Mouse (Mus musculus) gastrocnemius, postnatal 25 days (tissue): ENCODE data around the gene Ap2m1. TPM values are rescaled to one million over a fixed set of nuclear protein-coding genes. Genes with fewer than 3 reads are reported as not detected.
A peak's percentile ranks its signal among the peaks of the same experiment; 100 is the strongest.
"Not testable (repeated sequence)": the region's sequence is repeated elsewhere in the genome, so short reads cannot be mapped to it uniquely, and the experiment has no call there.

Experiments
- DNase-seq: peaks from one replicate; pipeline ENCODE4 v3.0.0; 2022
- long read RNA-seq, 2 experiments: library from polyadenylated mRNA; stranded (forward); transcript quantifications; one replicate each; pipeline ENCODE4 v2.0.0; 2021
- total RNA-seq, 2 experiments: library from RNA; stranded (reverse); gene quantifications; 1 replicate in 1 of 2; 2 replicates in 1 of 2; pipeline ENCODE4 v1.2.3; 2021

Ap2m1 gene
- 100 to 1,000 TPM; 137 to 146 TPM for total RNA-seq
- long read RNA-seq, experiment 1, transcript Ap2m1-202 (11 exons, 2,080 nt): major isoform, 23 of 46 reads
- long read RNA-seq, experiment 1, partial matches to known transcripts: 20 of 46 reads
- long read RNA-seq, experiment 1, other reads (novel, unspliced or antisense): 1 of 46 reads
- long read RNA-seq, experiment 2, transcript Ap2m1-202 (11 exons, 2,080 nt): major isoform, 42 of 65 reads
- long read RNA-seq, experiment 2, partial matches to known transcripts: 12 of 65 reads
- long read RNA-seq, experiment 2, other reads (novel, unspliced or antisense): 8 of 65 reads

DNA sequence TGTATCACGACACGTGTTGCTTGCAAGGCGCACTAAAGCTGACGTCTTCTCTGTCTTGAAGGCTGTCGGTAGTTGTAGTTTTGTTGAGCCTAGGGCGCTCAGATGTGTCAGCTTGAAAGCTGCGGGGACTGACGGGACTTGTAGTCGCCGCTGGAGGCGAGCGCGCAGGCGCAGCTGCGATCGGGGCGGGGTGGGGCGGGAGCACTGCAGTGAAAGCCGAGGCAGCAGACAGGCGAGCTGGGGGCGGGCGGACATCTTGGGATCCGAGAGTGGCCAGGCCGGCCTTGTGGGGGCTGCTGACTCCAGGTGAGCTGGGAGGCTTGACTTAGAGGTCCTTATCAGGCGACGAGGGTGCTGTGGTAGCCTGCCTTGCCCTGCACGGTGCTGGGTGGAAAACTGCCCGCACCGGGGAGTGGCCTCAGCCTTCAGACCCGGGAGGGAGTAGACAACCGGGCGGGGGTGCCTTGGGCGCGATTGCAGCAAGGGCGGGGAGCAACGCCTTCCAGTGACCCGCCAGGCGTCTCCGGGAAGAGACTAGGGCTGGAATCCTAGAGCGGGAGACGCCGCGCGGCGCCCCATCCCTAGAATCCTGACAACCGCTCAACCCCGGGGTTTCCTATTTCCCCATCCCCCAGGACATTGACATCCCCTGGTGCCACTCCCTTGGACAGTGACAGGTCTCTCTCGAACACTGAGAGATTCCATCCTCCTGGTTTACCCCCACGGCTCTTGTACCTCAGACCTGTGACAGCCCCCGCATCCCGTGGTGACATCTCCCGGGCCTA lies at the start of gene Ap2m1:
Gene Ap2m1 (plus strand): TSS at position 183 of the 785 bp plus-strand sequence.
- peak; percentile 96 for DNase-seq

DNA sequence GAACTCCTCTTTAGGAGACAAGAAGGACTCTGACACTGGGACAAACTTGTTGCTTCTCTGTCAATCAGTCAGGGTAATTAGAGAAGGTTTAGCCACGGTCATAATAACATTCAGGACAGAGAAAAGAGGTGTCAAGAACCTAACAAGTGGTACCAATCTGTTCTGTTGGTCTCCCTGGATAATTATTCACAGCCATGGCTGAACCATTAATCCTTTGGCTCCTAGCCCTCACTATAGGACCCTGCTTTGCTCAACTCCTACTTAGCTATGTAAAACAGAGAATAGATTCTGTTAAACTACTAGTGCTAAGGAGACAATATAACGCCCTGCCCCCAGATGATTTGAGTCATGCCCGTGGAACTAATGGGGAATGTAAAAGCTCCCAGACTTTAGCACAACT lies 49.2 kb upstream of the Ap2m1 start:
- DNase-seq: no peak

DNA sequence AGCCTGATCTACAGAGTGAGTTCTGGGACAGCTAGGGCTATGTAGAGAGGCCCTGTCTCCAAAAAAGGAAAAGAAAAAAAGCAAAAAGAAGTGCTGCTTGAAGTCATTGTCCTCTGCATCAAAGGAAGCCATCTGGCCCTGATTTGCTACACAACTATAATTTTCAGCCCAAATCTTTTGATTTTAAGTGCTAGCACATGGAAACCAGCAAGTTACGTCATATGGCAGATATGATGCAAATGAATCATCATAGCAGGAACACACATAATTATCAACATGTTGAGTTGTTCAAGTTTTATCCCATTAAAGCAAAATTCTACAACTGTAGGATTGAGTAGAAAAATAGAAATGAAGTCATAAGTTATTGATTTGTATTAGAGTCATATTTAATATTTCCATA lies 47.1 kb upstream of the Ap2m1 start:
- no peak for DNase-seq

DNA sequence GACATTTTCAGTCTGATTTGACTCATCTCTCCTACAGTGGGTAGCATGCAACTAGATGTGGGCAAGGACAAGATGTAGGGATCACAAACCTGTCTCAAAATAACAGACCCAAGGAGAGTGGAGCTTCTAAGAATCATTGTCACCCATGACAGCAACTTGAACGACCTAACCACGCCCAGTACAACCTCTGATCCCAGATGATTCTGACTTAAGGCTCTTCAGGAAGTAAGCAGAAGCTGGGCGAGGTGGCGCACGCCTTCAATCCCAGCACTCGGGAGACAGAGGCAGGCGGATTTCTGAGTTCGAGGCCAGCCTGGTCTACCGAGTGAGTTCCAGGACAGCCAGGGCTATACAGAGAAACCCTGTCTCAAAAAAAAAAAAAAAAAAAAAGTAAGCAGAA lies 46.5 kb upstream of the Ap2m1 start:
- not testable (repeated sequence) for DNase-seq

DNA sequence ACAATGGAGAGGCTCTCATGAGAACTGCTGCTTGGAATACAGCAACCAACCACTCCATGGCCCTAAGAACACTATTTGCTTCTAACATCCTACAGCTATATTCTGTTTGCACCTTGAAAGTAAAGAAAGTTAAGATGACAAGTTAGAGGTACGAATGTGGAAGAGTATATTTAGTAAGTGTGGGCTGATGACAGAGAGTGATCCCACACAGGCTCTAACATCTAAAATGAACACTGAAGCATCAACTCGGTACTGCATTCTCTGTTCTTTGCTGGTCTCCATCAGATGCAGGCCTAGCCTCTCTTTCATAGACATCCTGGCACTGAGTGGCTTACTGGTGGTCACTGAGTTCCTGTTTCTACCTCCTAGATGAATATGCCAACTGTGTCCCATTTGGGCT lies 46.0 kb upstream of the Ap2m1 start:
- no peak for DNase-seq

DNA sequence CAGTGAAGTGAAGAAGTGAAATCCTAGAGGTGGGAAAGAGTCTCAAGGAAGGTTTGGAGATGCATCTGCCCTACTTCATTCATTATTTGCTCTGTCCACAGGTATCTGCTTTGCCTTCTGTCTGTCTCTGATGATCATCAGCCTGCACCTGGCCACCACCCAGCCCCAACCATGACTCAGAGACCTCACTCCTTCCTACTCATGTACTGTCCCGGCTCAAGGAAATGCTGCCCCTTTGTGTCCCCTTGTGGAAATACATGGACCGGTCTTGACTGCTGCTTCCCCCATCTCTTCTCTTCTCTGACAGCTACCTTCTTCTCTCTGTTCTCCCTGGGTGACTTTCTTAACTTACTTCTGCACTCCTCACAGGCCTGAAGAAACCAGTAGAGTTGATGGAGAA lies 44.7 kb upstream of the Ap2m1 start:
- no peak for DNase-seq

DNA sequence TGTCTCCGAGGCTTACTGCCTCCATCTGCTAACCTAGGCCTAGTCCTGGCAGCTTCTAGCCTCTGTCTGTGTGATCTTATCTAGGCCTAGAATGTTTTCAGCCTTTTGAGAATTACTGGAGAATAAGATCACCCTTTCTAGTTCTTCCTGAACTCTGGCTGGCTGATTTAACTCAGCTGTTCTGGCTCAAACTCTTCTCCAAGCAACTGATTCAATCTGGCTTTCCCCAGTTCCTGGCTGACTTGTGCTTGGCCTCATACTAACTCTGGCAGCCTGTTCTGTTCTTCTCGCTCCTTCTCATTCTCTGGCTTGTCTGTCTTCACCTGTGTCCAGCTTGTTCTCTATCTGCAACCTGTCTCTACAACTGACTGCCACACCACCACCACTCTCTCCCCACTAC lies 44.0 kb upstream of the Ap2m1 start:
- DNase-seq: no peak

DNA sequence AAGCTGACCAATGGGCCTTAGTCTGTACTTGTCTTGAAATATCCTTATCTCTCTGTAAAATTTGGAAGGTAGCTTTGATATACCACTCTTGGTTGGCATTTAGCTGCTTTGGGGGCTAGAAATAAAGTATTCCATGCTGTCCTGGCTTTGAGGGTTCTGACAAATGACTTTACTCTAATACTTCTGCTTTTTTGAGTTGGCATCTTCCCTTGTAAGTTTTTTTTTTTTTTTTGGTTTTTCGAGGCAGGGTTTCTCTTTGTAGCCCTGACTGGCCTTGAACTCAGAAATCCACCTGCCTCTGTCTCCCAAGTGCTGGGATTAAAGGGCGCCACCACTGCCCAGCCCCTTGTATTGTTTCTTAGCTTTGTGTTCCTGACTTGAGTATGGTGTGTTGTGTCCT lies 41.8 kb upstream of the Ap2m1 start:
- no peak for DNase-seq

DNA sequence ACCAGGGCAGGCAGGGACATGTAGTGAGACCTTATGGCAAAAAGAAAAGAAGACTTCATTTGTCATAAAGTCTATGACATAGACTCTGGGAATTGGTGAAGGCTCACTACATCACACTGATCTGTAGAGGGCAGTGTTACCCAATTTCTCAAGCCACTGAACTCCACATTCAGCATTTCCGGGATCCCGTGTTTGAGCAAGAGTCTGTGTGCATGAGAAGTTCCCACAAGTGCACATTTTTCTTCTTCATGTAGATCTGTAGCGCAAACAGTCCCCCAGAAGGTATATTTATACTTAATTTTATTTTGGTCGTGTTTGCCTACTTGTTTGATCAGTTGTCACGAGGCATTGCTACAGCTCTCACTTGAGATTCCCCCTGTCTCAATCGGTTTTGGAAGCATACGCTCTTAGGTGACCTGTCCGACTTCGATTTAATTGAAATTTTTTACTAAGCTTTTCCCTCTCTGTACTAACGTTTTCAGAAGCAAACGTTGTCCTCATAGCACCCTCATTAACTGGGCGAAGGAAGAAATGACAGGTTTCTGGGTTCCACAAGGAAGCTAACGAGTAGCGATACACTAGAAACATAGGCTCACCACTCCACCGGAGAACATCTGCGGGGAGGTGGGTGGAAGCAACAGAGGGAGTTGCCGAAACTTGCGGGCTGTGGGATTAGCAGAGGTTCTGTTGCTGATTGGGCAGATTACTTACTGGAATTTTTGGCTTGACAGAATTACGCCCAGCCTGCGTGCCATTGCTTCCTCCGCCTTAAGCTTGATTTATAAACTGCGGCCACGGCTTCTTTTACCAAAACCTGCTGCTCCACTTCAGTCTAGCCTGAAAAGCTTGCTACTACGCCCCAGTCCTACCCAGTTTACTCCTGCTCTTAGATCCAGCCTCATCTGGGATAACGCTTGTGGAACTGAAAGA lies 38.3 kb upstream of the Ap2m1 start:
- peak; percentile 26 for DNase-seq

DNA sequence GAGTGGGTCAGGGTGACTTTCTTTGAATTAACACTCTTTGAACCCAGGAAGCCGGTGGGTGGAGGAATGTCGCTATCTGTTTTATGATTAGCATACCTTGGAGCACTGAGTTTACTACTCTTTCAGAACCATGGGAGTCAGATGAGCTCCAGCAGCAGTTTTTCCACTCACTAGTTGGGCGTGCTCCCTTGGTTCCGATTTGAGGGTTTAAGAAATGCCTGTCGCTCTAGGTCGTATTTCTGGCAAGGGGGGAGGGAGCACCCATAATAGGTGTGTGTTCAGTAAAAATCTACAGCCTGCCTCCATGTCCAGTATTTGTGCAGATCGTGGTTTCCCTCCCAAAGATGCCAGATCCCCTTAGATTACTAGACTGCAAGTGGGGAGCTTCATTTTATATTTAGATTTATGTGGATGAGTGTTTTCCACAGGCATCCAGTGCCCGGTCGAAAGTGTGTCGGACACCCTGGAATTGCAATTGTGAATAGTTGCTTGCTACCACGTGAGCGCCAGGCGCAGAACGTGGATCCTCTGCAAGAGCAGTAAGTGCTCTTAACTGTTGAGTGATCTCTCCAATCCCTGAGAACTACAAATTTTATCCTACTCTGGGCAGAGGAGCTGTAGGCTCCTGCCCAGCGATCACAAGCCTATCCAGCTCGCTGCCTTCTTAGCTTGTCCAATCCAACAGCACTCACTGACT lies 37.1 kb upstream of the Ap2m1 start:
- DNase-seq: no peak

DNA sequence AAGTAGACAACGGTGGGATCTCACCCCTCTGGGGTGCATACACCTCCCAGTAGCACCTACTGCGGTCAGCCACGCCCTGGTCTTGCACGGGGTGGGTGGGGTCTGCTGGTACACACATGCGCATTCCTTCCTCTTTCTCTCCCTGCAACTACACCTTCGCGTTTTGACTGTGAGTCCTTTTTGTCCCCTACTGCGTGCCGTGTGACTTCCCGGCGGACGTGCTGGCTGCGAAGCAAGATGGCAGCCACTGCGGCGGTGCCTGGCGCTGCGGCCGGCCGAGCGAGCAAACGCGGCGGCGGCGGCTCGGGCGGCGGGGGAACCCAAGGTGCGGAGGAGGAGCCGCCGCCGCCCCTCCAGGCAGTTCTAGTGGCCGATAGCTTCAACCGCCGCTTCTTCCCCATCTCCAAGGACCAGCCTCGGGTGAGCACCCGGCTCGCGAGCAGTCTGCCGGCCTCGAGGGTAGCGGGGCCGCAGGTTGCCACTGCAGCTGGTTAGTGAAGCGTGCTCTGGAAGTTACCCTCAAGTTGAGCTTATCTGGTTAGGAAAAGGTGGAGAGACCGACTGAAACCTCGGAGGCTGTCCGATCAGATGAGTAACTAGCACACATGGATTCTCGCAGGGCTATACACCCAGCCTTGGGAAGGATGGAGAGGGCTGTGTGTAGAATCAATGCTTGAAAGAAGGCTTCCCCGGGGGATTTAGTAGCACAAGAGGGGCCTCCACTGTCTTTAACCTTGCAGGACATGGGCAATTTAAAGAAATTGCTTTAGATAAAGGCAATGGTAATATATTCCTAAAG lies 36.4 kb upstream of the Ap2m1 start, which contains the start of gene Eif2b5:
Gene Eif2b5 (plus strand): TSS at position 141 of the 799 bp plus-strand sequence.
- peak; percentile 93 for DNase-seq

DNA sequence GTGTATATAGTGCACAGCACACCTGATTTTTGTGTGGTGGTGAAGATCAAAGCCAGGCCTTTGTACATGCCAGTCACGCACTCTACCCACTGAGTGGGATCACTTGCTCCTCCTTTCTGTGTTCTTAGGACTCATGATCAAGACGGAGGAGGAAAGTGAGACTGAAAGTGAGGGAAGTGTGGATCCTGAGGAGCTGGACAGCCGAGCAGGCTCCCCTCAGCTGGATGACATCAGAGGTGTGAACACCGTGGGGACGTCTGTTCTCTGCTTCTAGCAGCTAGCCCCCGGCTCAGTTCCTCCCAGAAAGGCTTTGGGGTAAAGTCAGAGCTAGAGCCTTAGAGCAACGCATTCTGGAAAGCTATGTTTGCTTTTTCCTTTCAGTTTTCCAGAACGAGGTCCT lies 29.3 kb upstream of the Ap2m1 start:
- no peak for DNase-seq

DNA sequence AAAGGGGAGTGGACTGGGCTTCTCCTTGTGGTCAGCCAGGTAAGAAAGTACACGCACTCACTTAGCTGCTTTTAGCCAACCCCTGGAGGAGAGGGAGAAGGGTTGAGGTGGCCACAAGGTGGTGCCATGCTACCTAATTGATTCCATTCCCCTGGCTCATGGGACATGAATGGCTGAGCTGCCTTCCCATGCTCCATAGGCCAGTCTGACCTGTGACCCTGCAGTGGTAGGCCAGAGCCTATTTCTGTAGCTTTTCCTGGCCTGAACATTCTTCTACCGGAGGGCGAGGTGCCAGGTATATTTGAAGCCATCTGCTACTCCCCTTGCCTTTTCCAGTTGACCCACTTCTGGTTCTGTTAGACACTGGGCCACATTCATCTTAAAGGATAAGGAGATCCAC lies 25.9 kb upstream of the Ap2m1 start:
- no peak for DNase-seq

DNA sequence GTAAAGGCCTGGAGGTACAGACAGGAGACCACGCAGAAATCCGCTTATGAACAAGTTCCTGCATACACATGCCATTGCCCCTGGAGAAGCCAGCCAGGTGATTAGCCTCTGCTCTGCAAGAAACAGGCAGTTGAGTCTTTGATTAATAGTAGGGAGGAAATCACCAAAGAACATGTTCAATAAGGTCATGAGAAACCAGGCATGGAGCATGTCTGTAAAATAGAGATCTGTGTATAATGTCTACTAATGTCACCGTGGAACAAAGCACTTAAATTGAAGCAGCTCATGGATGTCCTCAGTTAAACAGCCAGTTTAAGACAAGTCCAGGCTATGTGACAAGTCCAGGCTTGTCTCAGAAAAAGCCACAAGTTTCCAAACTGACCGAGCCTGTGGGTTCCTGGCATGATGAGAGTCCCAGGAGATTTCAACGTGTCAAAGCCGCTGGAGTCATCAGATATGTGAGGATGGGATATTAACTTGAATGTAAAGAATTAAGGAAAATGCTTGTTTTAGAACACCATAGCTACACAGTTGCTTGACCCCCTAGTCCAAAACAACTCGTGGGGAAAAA lies 23.9 kb upstream of the Ap2m1 start:
- no peak for DNase-seq

DNA sequence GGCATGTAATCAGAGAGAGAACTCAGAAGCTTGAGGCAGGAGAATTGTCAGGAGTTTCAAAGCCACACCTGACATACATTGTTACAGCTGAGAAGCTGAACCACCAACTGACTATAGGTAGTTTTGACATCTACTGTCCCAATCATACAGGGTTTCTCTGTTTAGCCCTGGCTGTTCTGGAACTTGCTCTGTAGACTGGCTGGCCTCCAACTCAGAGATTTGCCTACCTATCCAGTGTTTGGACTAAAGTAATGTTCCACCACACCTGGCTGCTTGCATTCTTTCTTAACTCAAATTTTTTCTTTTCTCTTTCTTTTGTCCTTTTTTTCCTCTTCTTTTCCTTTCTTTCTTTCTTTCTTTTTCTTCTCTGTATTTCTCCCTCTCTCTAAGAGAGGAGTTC lies 19.2 kb upstream of the Ap2m1 start:
- no peak for DNase-seq

DNA sequence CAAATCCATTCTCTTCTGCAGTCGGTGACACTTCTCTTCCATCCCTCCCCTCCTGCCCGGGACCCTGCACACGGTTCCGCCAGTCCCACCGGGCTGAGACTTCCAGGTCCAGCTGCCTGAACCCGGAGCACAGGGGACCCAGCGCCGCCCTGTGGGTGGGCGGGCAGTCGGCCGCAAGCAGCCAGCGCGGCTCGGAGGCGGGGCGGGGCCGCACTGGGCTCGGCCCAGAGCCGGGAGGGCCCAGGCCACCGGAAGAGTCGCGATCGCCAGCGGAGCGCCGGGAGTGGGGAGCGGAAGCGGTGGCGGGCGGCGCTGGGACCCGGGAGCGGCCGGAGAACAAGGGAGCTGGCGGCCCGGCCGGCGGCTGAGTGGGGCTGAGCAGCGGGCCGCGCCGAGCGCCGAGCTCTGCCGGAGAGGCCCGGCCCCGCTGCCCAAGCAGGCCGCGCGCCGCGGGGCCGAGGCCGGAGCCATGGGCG lies 18.5 kb upstream of the Ap2m1 start, which contains the start of gene Dvl3:
Gene Dvl3 (plus strand): TSS at position 257 of the 476 bp plus-strand sequence.
- peak; percentile 94 for DNase-seq

DNA sequence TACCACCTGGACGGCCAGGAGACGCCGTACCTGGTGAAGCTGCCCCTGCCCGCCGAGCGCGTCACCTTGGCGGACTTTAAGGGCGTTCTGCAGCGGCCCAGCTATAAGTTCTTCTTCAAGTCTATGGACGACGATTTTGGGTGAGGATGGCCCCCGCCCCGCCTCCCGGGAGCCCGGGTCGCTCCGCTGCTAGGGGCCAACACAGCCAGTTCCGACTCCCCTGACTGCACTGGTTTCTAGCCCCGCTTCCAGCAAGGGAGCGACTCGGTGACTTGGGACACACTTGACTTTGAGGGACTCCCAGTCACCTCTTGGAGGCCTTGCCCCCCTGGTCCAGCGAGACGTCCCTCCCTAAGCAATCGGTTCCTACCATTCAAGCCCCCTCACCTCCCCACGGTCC lies 18.1 kb upstream of the Ap2m1 start:
- peak; percentile 41 for DNase-seq

DNA sequence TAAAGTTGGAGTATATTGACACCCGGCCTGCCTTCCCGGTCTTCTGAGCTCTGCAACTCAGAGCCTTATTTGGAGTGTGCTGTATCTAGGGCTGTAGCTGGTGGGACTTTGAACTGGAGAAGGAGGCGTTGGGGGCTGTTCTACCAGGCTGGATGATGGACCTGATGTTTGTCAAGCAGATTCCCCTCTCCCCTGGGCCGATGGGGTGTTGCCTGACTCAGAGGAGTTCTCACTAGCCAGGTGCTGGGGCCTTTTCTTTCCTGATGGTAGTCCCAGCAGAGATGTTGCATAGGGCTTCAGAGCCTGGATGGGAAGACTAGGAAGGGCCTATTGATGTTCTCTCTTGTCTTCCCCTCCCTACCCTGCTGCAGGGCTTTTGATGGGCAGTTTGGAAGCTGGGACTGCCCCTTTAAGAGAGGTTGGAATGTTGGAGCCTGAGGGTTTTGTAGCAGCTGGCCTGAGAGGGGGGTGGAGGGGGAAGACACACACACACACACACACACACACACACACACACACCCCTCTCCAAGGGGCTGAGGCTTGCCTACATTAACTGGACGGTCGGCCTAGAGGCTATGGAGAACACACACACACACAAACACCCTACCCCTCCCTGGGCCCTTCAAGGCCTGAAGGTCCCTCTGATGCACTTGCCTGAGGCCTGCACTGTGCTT lies 17.4 kb upstream of the Ap2m1 start:
- no peak for DNase-seq

DNA sequence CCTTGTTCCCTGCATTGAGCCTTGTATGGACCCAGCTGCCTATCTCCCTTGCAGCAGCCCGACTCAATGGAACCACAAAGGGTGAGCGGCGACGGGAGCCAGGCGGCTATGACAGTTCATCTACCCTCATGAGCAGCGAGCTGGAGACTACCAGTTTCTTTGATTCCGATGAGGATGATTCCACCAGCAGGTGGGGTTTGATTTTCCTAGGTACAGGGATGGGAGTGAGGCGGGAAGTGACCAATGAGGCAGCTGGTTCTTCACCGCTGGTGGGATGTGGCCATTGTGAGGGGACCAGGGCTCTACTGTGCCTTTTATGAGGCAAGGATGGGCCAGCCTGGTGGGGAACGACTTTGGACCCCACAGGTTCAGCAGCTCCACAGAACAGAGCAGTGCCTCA lies 11.4 kb upstream of the Ap2m1 start:
- DNase-seq: no peak

DNA sequence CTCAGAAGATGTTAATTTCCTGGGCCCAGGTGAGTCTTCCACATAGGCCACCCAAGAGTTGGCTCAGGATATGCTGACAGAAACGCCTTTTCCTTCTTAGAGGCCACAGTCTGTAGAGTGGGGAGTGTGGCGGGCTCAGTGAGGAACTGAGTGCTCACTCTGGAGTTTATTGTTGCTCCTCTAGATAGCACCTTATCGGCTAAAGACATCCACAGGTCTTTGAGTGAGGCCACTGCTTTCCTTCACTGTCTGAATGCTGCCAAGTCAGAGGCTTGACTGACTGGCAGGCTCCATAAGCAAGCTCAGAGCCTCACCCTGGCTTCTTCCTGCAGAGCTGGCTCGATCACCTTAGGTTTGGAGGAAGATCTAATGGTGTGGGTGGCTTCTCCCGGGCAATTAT lies 6.5 kb upstream of the Ap2m1 start:
- DNase-seq: no peak
